Mouse (Mus musculus) thymus, adult 18-20 months (tissue): ENCODE measurements around the gene Tars.

Experiments
- DNase-seq, 2 experiments: peaks; one replicate each; pipeline ENCODE4 v3.0.0; 2022; ENCODE audit warnings: mixed read lengths in 2 of 2

Gene Tars

GRCm38 (mm10) chr15:11360888-11361287, 38.6 kb downstream of the Tars start:
- DNase-seq = no peak

GRCm38 (mm10) chr15:11357501-11357900, 42.0 kb downstream of the Tars start:
- DNase-seq = no peak

GRCm38 (mm10) chr15:11355865-11356264, 43.6 kb downstream of the Tars start:
- DNase-seq = no peak

- DNase-seq = no peak
These were observed 59.8 kb downstream of the Tars start for GRCm38 (mm10) chr15:11339467-11340180.
